Mouse (Mus musculus) 3134 (cell line): ENCODE data around the gene Tubgcp2.
A peak's percentile ranks its signal among the peaks of the same experiment; 100 is the strongest.

ENCODE experiments used
- DNase-seq: peaks from one replicate; pipeline ENCODE4 v3.0.0-alpha.2; 2011; ENCODE audit warnings: low spot score; ENCODE audit not compliant: insufficient read length; ENCODE audit errors: extremely low read depth

Tubgcp2 gene

DNA sequence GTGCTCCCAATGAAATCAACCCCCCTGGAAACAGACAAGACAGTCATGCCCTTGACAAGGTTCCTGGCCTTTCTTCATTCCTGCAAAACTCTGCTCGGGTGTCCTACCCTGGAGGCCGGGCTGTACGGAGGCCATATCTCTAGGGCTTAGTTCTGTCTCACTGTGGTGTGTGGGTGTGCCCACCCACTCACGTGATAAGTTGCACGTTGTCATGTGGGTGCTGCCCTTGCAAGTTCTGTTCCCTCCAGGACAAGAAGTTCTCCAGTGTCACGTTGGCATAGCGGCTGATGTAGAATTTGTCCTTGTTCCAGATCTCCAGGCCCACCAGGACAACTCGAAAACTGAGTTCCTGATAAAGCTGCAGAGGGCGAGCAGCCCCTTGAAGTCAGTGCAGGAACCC is 48.2 kb downstream of the Tubgcp2 start:
- no peak for DNase-seq

GRCm38 (mm10) chr7:139984505-139984904 is 52.0 kb downstream of the Tubgcp2 start:
- DNase-seq = no peak

GRCm38 (mm10) chr7:139982058-139982457 is 54.4 kb downstream of the Tubgcp2 start:
- no peak for DNase-seq

GRCm38 (mm10) chr7:139980778-139981177 is 55.7 kb downstream of the Tubgcp2 start:
- DNase-seq = no peak

DNA sequence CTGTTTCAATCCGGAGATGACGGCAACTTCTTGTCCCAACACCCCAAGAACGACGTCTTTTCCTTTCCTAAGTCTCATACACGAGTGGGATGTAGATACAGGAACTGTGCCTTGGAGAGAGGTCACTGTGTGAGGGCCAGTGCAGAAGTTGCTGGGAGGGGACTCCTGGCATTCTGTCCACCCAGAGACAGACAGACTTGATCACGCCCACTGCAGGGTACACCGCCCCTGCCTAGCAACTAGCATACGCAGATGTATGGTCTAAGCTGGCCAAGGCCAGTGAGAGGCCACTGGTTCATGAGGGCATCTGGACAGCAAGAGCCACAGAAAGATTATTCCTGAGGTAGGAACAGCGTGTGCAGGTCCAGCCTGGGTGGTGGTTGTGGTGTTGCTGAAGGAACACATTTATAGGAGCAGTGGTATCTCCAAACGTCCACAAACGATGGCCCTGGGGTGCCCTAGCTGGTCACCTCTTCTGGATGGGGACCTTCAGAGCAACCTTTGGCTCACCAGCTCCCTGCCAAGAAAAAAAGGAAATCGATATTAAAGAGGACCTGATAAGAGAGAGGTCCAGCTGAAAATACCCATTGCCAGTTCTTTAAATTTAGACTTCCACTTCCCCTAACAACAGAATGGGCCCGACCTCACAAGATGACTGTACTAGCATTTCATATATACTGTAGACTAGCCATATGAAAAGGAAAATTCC is 57.3 kb downstream of the Tubgcp2 start:
- no peak for DNase-seq

DNA sequence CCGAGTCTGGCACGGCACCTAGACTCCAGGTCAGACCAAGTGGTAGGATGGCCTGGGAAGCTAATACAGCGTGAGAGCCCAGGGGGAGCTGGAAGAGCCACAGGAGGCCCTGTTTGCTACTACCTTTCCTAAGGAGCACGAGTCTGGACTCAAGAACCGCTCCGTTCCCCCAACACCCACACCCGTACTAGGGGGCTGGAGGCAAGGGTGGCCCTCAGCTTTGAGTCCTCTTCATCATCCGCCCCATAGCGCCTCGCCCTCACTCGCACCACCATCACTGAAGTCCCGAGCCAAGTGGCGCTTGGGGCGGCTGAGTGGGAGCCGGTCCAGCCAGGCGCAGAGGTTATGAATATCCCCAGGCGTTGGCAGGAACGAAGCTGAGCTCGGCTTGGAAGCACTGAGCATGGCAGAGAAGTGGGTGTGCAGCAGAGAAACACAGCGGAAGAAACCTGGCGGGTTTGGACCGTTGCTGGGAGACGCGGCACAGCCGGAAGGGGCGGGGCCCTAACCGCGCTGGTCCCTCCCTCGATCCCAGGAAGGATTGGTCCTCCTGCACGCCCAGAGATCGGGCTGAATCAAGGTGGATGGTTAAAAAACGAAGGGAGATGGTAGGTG is 58.1 kb downstream of the Tubgcp2 start, which contains the start of gene 6430531B16Rik:
TSS of gene 6430531B16Rik (minus strand) at position 478 of the 615 bp plus-strand sequence.
- DNase-seq = peak; percentile 84

GRCm38 (mm10) chr7:139975471-139975870 is 61.0 kb downstream of the Tubgcp2 start:
- DNase-seq = peak; percentile 58

DNA sequence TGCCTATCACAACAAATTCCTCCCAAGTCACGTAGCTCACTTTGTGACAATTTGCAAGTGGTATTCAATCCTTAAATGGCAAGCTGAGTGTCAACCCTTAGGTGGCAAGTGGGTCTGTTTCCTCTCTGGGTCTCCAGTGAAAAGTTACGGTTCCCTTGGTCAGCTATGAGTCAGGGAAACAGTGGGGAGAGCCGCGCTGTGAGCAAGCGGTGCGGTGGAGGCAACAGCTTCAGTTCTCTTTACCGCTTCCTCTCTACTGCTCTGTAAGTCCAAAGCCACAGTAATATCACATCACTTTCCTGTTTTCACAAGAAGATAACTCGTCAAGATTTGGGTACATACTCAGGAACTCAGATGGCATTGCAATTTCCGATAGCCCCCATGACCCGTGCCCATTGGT is 62.2 kb downstream of the Tubgcp2 start:
- no peak for DNase-seq

DNA sequence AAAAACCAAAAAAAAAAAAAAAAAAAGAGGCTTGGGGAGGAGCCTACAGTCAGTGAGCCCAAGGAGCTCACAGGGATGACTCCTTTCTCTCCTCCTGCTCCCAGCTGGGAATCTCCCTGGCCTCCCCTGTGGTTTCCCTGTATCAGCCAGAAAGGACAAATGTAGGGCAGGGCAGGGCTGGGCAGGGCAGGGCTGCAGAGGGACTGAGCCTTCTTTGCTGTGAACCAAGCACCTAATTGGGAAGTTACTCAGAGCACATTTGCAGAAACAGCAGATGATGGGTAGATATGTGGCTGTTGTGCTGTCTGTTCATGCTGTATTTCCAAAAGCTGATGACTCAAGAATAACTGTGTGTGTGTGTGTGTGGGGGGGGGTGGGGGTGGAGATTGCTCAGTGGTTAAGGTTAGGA is 63.5 kb downstream of the Tubgcp2 start:
- DNase-seq = peak; percentile 84

- peak; percentile 83 for DNase-seq
These were observed 65.0 kb downstream of the Tubgcp2 start for GRCm38 (mm10) chr7:139971436-139971835.

DNA sequence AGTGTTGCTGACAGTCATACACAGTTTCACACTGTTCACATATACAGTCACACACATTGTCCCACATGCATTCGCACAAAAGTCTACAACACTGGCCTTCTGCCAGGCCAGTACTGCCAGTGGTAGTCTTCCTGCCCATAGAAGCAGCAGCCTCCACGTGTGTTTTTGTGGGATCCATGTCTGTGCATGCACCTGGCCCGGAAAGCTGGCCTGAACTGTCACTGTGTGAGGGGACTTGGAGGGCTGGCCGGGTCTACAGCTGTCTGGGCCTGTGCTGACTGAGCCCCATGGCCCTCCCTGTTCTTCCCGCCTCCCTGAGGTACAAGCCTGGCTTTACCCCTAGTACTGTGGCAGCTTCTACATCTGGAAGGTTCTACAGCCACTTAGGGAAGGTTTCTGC is 65.5 kb downstream of the Tubgcp2 start:
- peak; percentile 76 for DNase-seq

GRCm38 (mm10) chr7:139970216-139970919 is 66.1 kb downstream of the Tubgcp2 start:
- DNase-seq = peak; percentile 65

DNA sequence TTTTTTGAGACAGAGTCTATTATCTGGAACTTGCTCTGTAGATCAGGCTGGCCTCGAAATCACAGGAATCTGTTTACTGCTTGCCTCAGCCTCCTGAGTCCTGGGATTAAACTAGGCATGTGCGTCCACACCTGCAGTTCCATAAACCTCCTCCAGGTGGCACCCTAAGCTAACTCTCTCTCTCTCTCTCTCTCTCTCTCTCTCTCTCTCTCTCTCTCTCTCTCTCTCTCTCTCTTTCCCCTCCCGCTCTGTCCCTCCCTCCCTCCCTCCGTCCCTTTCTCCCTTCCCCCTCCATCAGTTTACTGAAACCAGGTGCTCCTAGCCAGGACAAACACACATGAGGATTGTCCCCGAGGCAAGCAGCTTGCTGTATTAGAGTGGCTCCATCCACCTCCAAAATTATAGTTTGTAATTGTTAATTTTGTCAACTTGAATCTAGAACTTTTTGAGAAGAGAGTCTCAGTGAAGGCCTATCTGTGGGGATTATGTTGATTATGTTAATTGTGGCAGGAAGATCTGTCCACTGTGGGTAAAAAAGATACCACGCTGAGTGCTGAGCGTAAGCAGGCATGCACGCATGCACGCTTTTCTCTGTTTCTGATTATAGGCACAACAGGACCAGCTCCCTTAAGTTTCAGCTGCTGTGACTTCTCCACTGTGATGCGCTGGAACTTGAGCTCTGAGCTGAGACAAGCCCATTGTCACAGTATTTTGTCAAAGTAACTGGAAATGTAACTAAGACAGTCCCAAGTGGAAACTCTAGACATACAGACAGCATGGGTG is 66.9 kb downstream of the Tubgcp2 start:
- DNase-seq = peak; percentile 51

GRCm38 (mm10) chr7:139968428-139968827 is 68.0 kb downstream of the Tubgcp2 start:
- DNase-seq = no peak

DNA sequence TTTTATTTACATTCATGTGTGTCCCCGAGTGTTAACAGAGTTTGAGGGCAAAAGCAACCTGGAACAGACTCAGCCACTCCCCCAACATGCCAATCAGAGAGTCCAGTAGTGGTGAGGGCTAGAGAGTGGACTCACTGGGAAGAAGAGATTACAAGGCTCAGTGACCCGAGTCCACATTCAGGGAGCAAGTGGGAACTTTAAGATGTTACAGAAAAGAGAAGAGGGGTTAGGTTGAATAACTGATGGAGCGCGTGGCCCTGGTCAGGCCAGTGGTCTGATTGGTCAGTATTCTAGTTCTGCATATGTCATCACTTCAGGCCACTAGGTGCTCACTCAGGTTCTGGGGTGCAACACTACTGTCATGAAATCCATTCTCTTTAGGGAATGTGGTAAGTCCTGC is 69.3 kb downstream of the Tubgcp2 start:
- no peak for DNase-seq

DNA sequence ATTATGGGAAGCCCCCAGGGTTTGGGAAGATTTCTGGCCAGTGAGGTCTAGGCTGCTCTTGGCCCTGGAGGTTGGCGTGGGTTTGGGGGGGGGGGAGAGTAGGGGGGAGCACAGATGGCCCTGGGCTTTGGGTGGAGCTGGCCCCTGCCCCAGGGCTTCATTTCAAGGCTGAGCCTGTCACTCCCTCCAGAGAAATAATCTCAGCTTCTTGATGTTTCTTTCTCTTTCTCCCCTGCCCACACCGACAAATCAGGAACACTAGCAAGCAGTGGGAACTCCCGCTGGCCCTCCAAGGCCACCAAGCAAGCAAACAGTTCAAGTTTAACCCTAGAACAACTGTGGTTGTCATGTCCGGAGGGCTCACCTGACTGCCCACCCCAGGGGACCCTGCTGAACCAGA is 72.7 kb downstream of the Tubgcp2 start:
- DNase-seq = no peak

- no peak for DNase-seq
These were observed 75.3 kb downstream of the Tubgcp2 start for GRCm38 (mm10) chr7:139961141-139961540.

- no peak for DNase-seq
These were observed 78.5 kb downstream of the Tubgcp2 start for GRCm38 (mm10) chr7:139957958-139958357.

DNA sequence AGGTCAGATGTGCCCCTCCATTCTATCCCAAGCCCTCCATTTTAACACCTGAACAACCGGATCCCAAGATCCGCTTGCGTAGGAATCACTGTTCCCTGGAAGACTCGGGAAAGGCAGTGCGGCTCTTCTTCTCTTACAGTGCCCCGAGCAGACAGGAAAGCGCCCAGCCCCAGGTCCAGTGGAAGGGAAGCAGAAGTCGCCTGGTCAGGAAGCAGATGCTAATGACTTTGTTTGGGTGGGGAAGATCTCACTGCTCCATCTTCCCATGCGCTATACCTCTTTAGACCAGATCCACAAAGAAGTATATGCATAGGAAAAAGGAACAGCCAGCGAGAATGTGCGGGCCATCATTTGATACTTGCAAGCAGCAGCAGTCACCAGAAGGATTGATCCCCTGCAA is 79.0 kb downstream of the Tubgcp2 start:
- no peak for DNase-seq

DNA sequence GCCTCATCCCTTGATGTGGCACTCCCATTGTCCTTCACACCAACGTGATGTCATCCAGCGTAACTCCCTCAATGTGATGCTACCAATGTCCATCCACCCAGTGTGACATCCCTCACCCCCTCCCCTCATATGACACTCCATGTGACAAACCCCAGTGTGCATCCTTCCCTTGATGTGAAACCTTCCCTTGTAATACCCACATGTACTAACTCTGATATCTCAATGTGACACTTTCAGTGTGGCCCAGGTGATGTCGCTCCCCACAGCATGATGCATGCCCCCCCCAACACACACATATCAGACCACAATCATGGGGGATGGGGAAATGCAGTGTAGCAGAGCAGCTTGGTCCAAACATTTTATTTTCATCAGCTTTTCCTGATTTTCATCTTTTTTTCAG is 79.8 kb downstream of the Tubgcp2 start:
- DNase-seq = no peak

DNA sequence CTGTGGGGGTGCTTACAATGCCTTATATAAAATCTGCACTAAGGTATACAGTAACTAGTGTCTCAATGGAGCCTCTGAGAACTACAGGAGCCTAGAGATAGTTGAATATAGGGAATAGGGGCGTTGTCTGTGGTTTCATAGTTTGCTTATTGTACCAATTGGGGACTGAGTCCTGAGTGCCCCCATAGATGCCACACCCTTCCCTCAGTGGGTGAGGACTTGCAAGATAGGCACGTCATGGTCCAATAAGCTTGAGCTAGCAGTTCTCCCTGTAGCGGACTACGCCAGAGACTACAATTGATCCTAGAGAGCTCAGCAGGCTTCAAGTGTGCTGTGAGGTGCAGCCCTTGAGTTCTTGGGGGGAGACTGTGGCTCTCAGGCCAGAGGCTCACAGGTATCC is 81.0 kb downstream of the Tubgcp2 start:
- DNase-seq = no peak
